ENCODE assay signal across 8 mouse cellular contexts in genomic region chr15:96286015-96286934, GRCm38 (mm10). TPM values are rescaled to one million over a fixed set of nuclear protein-coding genes. Genes with fewer than 3 reads are reported as not detected.
DNase-seq lines count a peak whose midpoint lies in the region; ATAC-seq lines count a peak whose summit lies in the region.

No protein-coding gene starts in this region.

- peak overlapping the region; percentile 100 for H3K9ac ChIP-seq in heart, embryonic 13.5 days
- H3K9ac ChIP-seq in liver, embryonic 12.5 days: peak overlapping the region; percentile 98

- peaks cover 8% of the 10 kb centered on the region for H3K36me3 ChIP-seq in heart, embryonic 13.5 days
- H3K36me3 ChIP-seq in liver, embryonic 12.5 days: peaks cover 14% of the 10 kb centered on the region
- H3K36me3 ChIP-seq in splenic B cell, adult 2 months (ENCODE audit: control insufficient read depth, insufficient read depth, low read length, poor library complexity, severe bottlenecking): no peaks in the 10 kb centered on the region

- ATAC-seq in erythroid progenitor cell, adult 5-6 weeks (replicated peaks; ENCODE audit: low FRiP score, poor library complexity, severe bottlenecking): peak; percentile 50
- peak; percentile 65 for ATAC-seq in heart, embryonic 13.5 days (ENCODE audit: extremely low read depth, insufficient number of reproducible peaks, low FRiP score, low TSS enrichment)
- peak; percentile 69 for ATAC-seq in liver, embryonic 12.5 days

- under 1% methylated on average over 72 of the region's 72 CpGs for WGBS in heart, embryonic 13.5 days
- WGBS in liver, embryonic 12.5 days (ENCODE audit: insufficient replicate concordance): under 1% methylated on average over 72 of the region's 72 CpGs

- H3K4me3 ChIP-seq in heart, embryonic 13.5 days: peak overlapping the region; percentile 96
- peak overlapping the region; percentile 89 for H3K4me3 ChIP-seq in liver, embryonic 12.5 days

- DNase-seq in CD4-positive helper T cell, adult 2 months (ENCODE audit: low read depth, low spot score): peak; percentile 92
- peak; percentile 77 for DNase-seq in brain, embryonic 18.5 days (ENCODE audit: low read depth, low spot score)
- DNase-seq in kidney, postnatal 10 days: peak; percentile 97
- peak; percentile 93 for DNase-seq in naive thymus-derived CD4-positive, alpha-beta T cell, adult 2 months (ENCODE audit: low read depth)
- peak; percentile 93 for DNase-seq in splenic B cell, adult 2 months (ENCODE audit: low read depth, low spot score)

- H3K4me2 ChIP-seq in heart, embryonic 13.5 days: peak overlapping the region; percentile 90
- H3K4me2 ChIP-seq in liver, embryonic 12.5 days: peak overlapping the region; percentile 92

- H3K4me1 ChIP-seq in heart, embryonic 13.5 days: peaks cover 41% of the 10 kb centered on the region
- H3K4me1 ChIP-seq in liver, embryonic 12.5 days: peaks cover 40% of the 10 kb centered on the region

- H3K9me3 ChIP-seq in heart, embryonic 13.5 days: no peaks in the 10 kb centered on the region
- H3K9me3 ChIP-seq in liver, embryonic 12.5 days (replicated peaks): no peaks in the 10 kb centered on the region

- peak overlapping the region; percentile 100 for H3K27ac ChIP-seq in heart, embryonic 13.5 days (replicated peaks)
- H3K27ac ChIP-seq in liver, embryonic 12.5 days: peak overlapping the region; percentile 99

- H3K27me3 ChIP-seq in heart, embryonic 13.5 days (replicated peaks): no peaks in the 10 kb centered on the region
- H3K27me3 ChIP-seq in liver, embryonic 12.5 days (replicated peaks): no peaks in the 10 kb centered on the region
- H3K27me3 ChIP-seq in splenic B cell, adult 2 months (ENCODE audit: control insufficient read depth, insufficient read depth, low read length, poor library complexity, severe bottlenecking): no peaks in the 10 kb centered on the region

RNA-seq across cellular contexts. Expression of gene Arid2, which starts 1.0 kb away (rescaled TPM):
- total RNA-seq in erythroid progenitor cell, adult 5-6 weeks (2015; ENCODE audit: low replicate concordance): 81.3 and 89.0 TPM in 2 replicates
- 78.7 and 94.4 TPM in 2 replicates for total RNA-seq in erythroid progenitor cell, adult 5-6 weeks (2017; ENCODE audit: low replicate concordance)
- 12.1 and 14.1 TPM in 2 replicates for polyA plus RNA-seq in heart, embryonic 13.5 days (2015; fragmentation: Nextera tagmentation; extraction: Ambion mirVana)
- polyA plus RNA-seq in liver, embryonic 12.5 days (2016; fragmentation: Nextera tagmentation; extraction: Ambion mirVana): 14.1 and 14.5 TPM in 2 replicates

Comparison
In these comparisons a context has a peak if more than half of its experiments do, and no peak if none do; other contexts are left out.
1. Peak in every context shown above with its lines: DNase-seq, ATAC-seq, H3K4me3 ChIP-seq and H3K27ac ChIP-seq.